Mouse (Mus musculus) gastrocnemius, postnatal 25 days (tissue): ENCODE data around the gene Col4a6. TPM values are rescaled to one million over a fixed set of nuclear protein-coding genes. Genes with fewer than 3 reads are reported as not detected.

Experiments used
- DNase-seq: peaks from one replicate; pipeline ENCODE4 v3.0.0; 2022
- total RNA-seq, 2 experiments: library from RNA; stranded (reverse); gene quantifications; 1 replicate in 1 of 2; 2 replicates in 1 of 2; pipeline ENCODE4 v1.2.3; 2021

Gene Col4a6
- total RNA-seq, 2 experiments from 2014 or later: 0.11 to 0.18 TPM

DNA sequence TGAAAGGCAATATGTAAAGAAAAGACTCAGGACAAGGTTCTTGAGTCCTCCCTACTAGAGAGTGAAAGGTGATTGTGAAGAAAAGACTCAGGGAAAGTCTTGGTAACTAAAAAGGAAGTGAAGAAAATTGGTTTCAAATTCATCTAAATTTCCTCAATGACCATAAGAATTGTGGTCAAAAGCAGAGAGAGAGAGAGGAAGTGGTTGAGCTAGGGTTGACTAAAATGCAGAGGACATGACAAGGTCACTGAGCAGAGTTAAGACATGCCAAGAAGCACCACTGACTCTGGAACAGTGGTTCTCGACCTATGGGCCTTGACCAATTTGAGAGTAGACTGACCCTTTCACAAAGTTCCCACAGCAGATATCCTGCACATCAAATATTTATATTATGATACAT, 224.2 kb downstream of the Col4a6 start:
- no peak for DNase-seq

DNA sequence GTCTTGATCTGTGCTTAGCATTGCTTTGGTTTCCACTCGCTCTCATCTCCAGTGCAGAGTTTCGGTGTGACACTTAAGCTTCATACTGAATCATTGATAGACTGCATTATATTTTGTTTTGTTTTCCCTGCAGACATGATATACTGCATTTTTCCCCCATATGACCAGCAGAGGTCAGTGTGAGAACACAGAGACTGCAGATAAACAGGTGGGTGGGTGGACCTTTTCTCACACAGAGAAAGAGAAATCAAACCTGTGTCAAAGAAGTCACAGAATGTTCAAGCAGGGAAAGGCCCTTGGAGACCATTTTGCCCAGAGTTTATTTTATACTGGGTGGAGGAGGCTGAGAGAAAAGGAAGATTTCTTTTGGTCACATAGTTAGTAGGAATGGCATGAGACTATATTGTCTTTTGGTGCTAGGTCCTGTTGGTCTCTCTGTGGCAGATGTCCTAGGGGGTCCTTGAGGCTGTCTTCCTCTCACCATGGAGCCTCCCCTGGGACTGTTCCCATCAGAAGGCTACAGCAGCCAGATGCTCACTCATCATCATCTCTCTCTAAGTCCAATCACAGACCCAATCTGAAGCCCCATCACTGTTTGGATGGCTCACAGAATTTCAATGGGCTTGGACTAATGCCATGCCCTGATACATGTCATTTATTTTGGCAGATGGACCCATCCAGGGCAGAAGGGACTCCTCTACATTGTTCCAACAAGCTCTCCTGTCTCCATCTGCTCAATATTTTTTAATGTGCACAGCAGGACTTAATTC, 237.1 kb downstream of the Col4a6 start:
- no peak for DNase-seq

DNA sequence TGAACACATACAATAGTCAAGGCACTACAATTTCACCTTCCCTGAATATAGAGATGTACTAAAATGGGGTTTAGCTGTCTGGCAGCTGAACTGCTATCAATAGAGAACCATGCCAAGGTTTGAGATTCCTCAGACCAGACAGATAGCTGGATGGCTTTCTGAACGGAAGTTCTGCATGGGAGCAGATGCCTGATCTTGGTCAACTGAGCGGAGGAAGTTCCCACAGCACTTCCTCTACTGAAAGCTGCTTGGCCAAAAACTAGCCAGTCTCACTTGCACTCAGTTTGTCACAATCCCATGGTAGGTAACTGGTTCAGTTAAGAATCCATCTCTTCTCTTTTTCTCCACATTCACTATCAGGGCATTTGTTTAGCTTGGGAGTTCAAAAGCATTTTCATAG, 245.7 kb downstream of the Col4a6 start:
- DNase-seq: no peak

GRCm38 (mm10) chrX:141212802-141213201, 261.1 kb downstream of the Col4a6 start:
- no peak for DNase-seq

DNA sequence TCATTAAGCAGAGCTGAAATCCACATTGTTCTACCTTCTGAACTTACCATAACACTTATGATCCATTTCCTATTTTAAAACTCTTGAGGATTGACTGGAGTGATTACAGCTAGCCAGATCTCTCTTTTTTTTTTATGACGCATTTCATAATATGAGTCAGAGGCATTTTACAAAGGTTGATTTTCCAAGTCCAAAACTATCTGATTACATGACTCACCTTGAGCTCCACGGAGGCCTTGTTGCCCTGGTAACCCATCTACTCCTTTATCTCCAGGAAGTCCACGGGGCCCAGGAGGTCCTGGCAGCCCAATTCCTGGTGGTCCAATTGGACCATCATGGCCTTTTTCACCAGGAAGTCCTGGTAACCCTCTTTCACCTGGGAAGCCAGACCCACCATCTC, 274.9 kb downstream of the Col4a6 start:
- DNase-seq: no peak

DNA sequence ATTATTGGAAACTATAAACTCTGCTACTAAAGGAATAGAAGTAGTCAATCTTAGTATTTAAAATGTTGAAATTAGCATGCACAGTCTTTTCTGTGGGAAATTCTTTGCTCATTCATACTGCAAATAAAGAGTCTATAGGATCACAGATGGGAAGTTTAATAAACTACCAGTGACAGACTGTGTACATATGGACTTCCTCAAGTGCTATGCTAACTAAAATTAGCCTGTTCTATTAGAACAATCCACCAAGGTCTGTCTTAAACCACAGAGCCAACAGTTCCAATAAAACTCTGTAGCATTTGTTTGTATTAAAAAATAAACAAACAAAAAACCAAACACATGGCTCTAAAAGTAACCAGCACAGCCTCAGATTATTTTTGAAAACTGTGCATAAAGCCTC, 278.8 kb downstream of the Col4a6 start:
- no peak for DNase-seq

DNA sequence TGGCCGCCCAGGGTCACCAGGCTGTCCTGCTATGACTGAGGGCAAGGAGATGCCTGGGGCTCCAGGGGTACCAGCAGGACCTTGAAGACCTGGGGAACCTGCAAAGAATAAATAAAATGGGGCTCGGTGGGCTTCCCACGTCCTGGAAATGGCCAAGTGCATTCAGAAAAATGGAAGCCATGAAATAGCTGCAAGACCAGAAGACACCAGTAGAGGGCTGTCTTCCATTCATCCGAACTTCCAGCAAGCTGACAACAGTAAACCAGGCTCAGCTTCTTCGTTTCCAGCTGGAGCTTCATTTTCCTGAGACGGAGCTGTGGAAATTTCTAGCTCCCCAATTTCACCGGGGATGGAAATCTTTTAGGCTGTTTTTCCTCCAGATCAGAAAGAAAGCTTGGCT, 298.5 kb downstream of the Col4a6 start:
- no peak for DNase-seq

GRCm38 (mm10) chrX:141165067-141165466, 308.8 kb downstream of the Col4a6 start:
- DNase-seq: no peak

DNA sequence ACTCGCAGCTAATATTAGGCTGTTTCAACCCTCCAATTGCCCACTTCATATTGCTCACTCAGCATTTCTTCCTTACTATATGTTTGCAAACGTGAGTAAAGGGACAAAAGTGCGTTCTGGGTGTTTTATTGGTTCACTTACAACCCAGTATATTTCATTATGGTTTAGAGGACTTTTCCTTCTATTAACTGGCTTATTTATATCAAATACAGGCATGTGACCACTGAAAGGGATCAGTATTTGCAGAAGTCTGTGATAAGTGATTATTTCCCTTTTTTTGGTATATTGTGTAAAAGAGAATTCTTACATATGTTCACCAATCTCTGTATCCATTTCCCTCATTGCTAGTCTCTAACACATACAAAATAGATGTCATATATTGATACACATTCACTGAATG, 313.5 kb downstream of the Col4a6 start:
- no peak for DNase-seq

GRCm38 (mm10) chrX:141158160-141158559, 315.7 kb downstream of the Col4a6 start:
- no peak for DNase-seq

DNA sequence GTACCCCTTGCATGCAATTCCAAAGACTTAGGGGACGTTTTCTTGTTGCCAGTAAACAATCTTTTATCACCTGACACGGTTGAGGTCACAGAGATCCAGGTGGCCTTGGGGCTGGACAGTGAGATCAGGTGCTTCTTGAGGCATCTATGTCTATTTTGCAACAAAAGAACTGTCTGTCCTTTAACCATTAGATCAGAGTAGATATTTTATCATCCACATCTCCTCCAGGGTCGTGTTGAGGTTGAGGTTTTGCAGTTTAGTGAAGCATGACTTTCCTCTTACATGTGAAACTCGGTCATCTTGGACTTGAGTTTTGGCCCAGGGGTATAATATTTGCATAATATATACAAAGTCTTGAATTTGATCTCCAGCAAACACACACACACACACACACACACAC, 316.2 kb downstream of the Col4a6 start:
- DNase-seq: no peak

DNA sequence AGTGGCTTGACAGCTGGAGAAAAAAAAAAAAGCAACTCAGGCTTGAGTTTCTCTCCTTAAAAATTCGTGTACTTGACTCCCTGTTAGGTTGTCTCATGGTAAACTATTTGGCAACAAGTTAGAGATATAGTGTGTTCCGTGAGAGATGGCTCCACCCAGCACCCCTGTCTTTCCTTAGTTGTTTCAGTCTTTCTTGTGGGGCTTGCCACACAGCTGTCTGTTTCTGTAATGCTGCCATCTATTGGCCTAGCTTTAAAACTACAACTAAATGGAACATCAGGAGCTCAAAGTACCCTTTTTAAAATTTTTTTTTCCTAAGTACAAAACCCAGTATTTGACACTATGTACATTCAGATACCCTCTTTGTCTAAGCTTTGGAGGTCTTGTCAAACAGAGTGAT, 317.2 kb downstream of the Col4a6 start:
- no peak for DNase-seq

- no peak for DNase-seq
Measured at GRCm38 (mm10) chrX:141151182-141151581, 322.7 kb downstream of the Col4a6 start.

DNA sequence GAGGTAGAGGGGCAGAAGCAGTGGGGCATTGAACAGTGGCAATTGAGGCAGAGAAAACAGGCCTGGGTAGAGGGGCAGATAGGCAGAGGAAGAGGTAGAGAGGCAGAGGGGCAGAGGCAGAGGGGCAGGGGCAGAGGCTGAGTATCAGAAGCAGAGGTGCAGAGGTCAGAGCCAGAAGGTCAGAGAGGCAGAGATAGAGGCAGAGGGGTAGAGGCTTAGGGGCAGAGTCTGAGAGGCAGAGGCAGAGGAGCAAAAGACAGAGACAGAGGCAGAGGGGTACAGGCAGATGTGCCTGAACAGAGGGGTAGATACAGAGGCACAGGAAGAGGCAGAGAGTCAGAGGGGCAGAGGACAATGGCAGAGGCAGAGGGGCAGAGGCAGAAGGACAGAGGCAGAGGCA, 323.6 kb downstream of the Col4a6 start:
- no peak for DNase-seq

DNA sequence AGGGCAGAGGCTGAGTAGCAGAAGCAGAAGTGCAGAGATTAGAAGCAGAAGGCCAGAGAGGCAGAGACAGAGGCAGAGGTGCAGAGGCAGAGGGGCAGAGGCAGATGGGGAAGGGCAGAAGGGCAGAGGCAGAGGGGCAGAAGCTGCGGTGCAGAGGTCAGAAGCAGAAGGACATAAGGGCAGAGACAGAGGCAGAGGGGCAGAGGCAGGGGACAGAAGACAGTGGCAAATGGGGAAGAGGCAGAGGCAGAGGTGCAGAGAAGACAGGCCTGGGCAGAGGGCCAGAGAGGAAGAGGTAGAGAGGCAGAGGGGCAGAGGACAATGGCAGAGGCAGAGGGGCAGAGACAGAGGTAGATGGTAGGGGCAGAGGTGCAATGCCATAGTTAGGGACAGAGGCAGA, 324.2 kb downstream of the Col4a6 start:
- no peak for DNase-seq

Other genes with a start within 250 kb of the Col4a6 start
- 1 to 10 TPM; 3.2 to 4.4 TPM for gene Col4a5, start 1.3 kb upstream of the Col4a6 start, total RNA-seq